Mouse (Mus musculus): ENCODE data around the gene Ccdc17. TPM values are rescaled to one million over a fixed set of nuclear protein-coding genes. Genes with fewer than 3 reads are reported as not detected.
A peak's percentile ranks its signal among the peaks of the same experiment; 100 is the strongest.

Ccdc17 gene
- polyA plus RNA-seq, 1 experiment = 6.4 TPM

GRCm38 (mm10) chr4:116627722-116628662 lies 31.5 kb downstream of the Ccdc17 start, which contains the start of gene Nasp:
Gene Nasp, minus strand, starts transcription at chr4:116627941.
- TF ChIP-seq POLR2A (IDR thresholded peaks at IDR 0.05; ENCODE audit: borderline replicate concordance, control insufficient read depth, low read depth, low read length) = no peak
- no peak for TF ChIP-seq CTCF (IDR thresholded peaks at IDR 0.05; ENCODE audit: control insufficient read depth, insufficient read depth, low read length)
- WGBS = 7% methylated on average over 23 of the region's 23 CpGs
- Histone ChIP-seq H3K4me3 (replicated peaks; ENCODE audit: control insufficient read depth, low read depth, low read length) (peak within 1 kb of the TSS; percentile 92), H3K4me1 (ENCODE audit: control insufficient read depth, insufficient read depth, low read length) (peaks cover 1% of the 10 kb centered on the region; the same call in 1 of the 2 replicates), H3K27ac (ENCODE audit: control insufficient read depth, insufficient read depth, low read depth, low read length, poor library complexity) (peak within 1 kb of the TSS; percentile 87)

DNA sequence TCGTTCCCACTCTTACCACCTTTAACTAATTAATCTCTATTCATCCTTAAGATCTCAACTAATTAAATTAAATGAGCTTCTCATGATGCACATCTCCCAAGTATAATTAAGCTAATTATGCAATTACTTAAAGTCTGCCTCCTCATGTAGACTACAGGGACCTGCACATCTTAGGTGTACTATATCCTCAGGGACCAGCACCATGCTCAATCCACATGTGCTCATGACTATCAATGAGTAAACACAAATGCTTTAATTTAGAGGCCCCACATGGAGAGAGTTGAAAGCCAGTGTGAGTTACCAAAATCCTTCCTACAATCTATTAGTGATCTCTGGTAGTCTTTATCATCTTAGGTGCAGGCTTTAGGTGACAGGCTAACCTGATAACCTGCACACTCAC lies 38.7 kb downstream of the Ccdc17 start:
- no peaks in the 10 kb centered on the region for H3K4me1 ChIP-seq (ENCODE audit: control insufficient read depth, insufficient read depth, low read length)
- 84% methylated on average over 1 of the region's 1 CpGs for WGBS
- no peak overlapping the region for H3K27ac ChIP-seq (ENCODE audit: control insufficient read depth, insufficient read depth, low read depth, low read length, poor library complexity)
- no peak overlapping the region for H3K4me3 ChIP-seq (replicated peaks; ENCODE audit: control insufficient read depth, low read depth, low read length)
- TF ChIP-seq CTCF (IDR thresholded peaks at IDR 0.05; ENCODE audit: control insufficient read depth, insufficient read depth, low read length) (no peak), POLR2A (IDR thresholded peaks at IDR 0.05; ENCODE audit: borderline replicate concordance, control insufficient read depth, low read depth, low read length) (no peak)

- no peaks in the 10 kb centered on the region for H3K4me1 ChIP-seq (ENCODE audit: control insufficient read depth, insufficient read depth, low read length)
- TF ChIP-seq POLR2A (IDR thresholded peaks at IDR 0.05; ENCODE audit: borderline replicate concordance, control insufficient read depth, low read depth, low read length) (no peak), CTCF (IDR thresholded peaks at IDR 0.05; ENCODE audit: control insufficient read depth, insufficient read depth, low read length) (no peak)
- H3K27ac ChIP-seq (ENCODE audit: control insufficient read depth, insufficient read depth, low read depth, low read length, poor library complexity) = no peak overlapping the region
- H3K4me3 ChIP-seq (replicated peaks; ENCODE audit: control insufficient read depth, low read depth, low read length) = no peak overlapping the region
- WGBS = 91% methylated on average over 6 of the region's 6 CpGs
Measured at GRCm38 (mm10) chr4:116638821-116639220, 42.4 kb downstream of the Ccdc17 start.

GRCm38 (mm10) chr4:116642071-116642470 lies 45.6 kb downstream of the Ccdc17 start:
- 92% methylated on average over 1 of the region's 1 CpGs for WGBS
- H3K4me3 ChIP-seq (replicated peaks; ENCODE audit: control insufficient read depth, low read depth, low read length) = no peak overlapping the region
- no peaks in the 10 kb centered on the region; the same call in 1 of the 2 replicates for H3K4me1 ChIP-seq (ENCODE audit: control insufficient read depth, insufficient read depth, low read length)
- TF ChIP-seq POLR2A (IDR thresholded peaks at IDR 0.05; ENCODE audit: borderline replicate concordance, control insufficient read depth, low read depth, low read length) (no peak), CTCF (IDR thresholded peaks at IDR 0.05; ENCODE audit: control insufficient read depth, insufficient read depth, low read length) (no peak)
- H3K27ac ChIP-seq (ENCODE audit: control insufficient read depth, insufficient read depth, low read depth, low read length, poor library complexity) = no peak overlapping the region

DNA sequence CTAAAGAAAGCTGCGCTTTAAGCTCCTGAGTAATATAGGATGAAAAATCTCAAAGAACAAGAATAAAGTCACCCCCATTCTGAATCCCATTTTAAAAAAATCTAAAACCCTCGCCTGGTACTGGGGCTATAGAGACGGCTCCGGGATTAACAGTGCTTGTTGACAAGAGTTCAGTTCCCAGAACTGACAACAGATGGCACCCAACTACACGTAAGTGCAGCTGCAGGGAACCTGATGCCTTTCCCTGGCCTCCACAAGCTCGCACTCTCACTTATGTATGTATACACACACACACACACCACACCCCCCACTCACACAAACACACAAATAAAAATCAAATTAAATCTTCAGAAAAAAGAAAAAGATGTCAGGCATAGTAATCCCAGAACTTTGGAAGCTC lies 47.9 kb downstream of the Ccdc17 start:
- Histone ChIP-seq H3K27ac (ENCODE audit: control insufficient read depth, insufficient read depth, low read depth, low read length, poor library complexity) (no peak overlapping the region), H3K4me1 (ENCODE audit: control insufficient read depth, insufficient read depth, low read length) (no peaks in the 10 kb centered on the region; the same call in 1 of the 2 replicates), H3K4me3 (replicated peaks; ENCODE audit: control insufficient read depth, low read depth, low read length) (no peak overlapping the region)
- peak; percentile 55 for TF ChIP-seq CTCF (IDR thresholded peaks at IDR 0.05; ENCODE audit: control insufficient read depth, insufficient read depth, low read length)
- no peak for TF ChIP-seq POLR2A (IDR thresholded peaks at IDR 0.05; ENCODE audit: borderline replicate concordance, control insufficient read depth, low read depth, low read length)
- 43% methylated on average over 6 of the region's 6 CpGs for WGBS

DNA sequence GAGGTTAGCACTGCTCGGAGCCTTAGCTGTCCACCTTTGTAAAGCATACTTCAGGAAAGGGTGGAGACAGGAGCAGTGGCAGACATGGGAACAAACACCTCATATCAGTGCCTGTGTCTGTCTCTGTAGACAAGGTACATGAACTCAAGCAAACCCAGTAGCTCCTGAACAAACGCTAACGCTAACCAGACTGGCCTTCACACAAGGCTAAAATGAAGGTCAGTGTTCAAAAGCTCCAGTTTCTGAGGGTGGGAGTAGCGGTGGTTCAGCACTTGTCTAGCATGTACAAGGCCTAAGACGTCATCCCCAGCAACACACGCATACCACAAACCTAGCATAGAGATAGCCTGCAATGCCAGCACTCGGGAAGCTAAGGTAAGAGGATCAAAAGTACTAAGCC lies 49.2 kb downstream of the Ccdc17 start:
- Histone ChIP-seq H3K27ac (ENCODE audit: control insufficient read depth, insufficient read depth, low read depth, low read length, poor library complexity) (no peak overlapping the region), H3K4me1 (ENCODE audit: control insufficient read depth, insufficient read depth, low read length) (no peaks in the 10 kb centered on the region; the same call in 1 of the 2 replicates), H3K4me3 (replicated peaks; ENCODE audit: control insufficient read depth, low read depth, low read length) (no peak overlapping the region)
- WGBS = 85% methylated on average over 7 of the region's 7 CpGs
- no peak for TF ChIP-seq POLR2A (IDR thresholded peaks at IDR 0.05; ENCODE audit: borderline replicate concordance, control insufficient read depth, low read depth, low read length)
- no peak for TF ChIP-seq CTCF (IDR thresholded peaks at IDR 0.05; ENCODE audit: control insufficient read depth, insufficient read depth, low read length)

- H3K4me3 ChIP-seq (replicated peaks; ENCODE audit: control insufficient read depth, low read depth, low read length) = no peak overlapping the region
- no peak for TF ChIP-seq POLR2A (IDR thresholded peaks at IDR 0.05; ENCODE audit: borderline replicate concordance, control insufficient read depth, low read depth, low read length)
- no peak for TF ChIP-seq CTCF (IDR thresholded peaks at IDR 0.05; ENCODE audit: control insufficient read depth, insufficient read depth, low read length)
- H3K27ac ChIP-seq (ENCODE audit: control insufficient read depth, insufficient read depth, low read depth, low read length, poor library complexity) = no peak overlapping the region
- 91% methylated on average over 2 of the region's 2 CpGs for WGBS
- H3K4me1 ChIP-seq (ENCODE audit: control insufficient read depth, insufficient read depth, low read length) = no peaks in the 10 kb centered on the region; the same call in 1 of the 2 replicates
Measured at GRCm38 (mm10) chr4:116649411-116649810, 53.0 kb downstream of the Ccdc17 start.

Other genes starting within 250 kb of the Ccdc17 start
- gene Mast2, start 132.5 kb upstream of the Ccdc17 start, polyA plus RNA-seq (2011; ENCODE audit: insufficient read depth, insufficient read length, low replicate concordance, missing spikeins) = 21.5 and 30.8 TPM in 2 replicates
- 4.1 and 4.3 TPM in 2 replicates for gene Ipp, start 89.1 kb upstream of the Ccdc17 start, polyA plus RNA-seq (2011; ENCODE audit: insufficient read depth, insufficient read length, low replicate concordance, missing spikeins)
- 49.3 and 137 TPM in 2 replicates for gene Tmem69, start 40.7 kb upstream of the Ccdc17 start, polyA plus RNA-seq (2011; ENCODE audit: insufficient read depth, insufficient read length, low replicate concordance, missing spikeins)
- 19.7 and 33.0 TPM in 2 replicates for gene Gpbp1l1, start 39.0 kb upstream of the Ccdc17 start, polyA plus RNA-seq (2011; ENCODE audit: insufficient read depth, insufficient read length, low replicate concordance, missing spikeins)
- 112 and 154 TPM in 2 replicates for gene Nasp, start 31.3 kb downstream of the Ccdc17 start, polyA plus RNA-seq (2011; ENCODE audit: insufficient read depth, insufficient read length, low replicate concordance, missing spikeins)
- 239 and 421 TPM in 2 replicates for gene Akr1a1, start 55.0 kb downstream of the Ccdc17 start, polyA plus RNA-seq (2011; ENCODE audit: insufficient read depth, insufficient read length, low replicate concordance, missing spikeins)
- gene Prdx1, start 88.9 kb downstream of the Ccdc17 start, polyA plus RNA-seq (2011; ENCODE audit: insufficient read depth, insufficient read length, low replicate concordance, missing spikeins) = 134 and 410 TPM in 2 replicates
- 3.4 and 8.6 TPM in 2 replicates for gene Mmachc, start 111.8 kb downstream of the Ccdc17 start, polyA plus RNA-seq (2011; ENCODE audit: insufficient read depth, insufficient read length, low replicate concordance, missing spikeins)
- gene Ccdc163, start 111.9 kb downstream of the Ccdc17 start, polyA plus RNA-seq (2011; ENCODE audit: insufficient read depth, insufficient read length, low replicate concordance, missing spikeins) = 18.9 and 60.7 TPM in 2 replicates
- 4.0 and 11.1 TPM in 2 replicates for gene Tesk2, start 124.3 kb downstream of the Ccdc17 start, polyA plus RNA-seq (2011; ENCODE audit: insufficient read depth, insufficient read length, low replicate concordance, missing spikeins)
- gene Toe1, start 211.0 kb downstream of the Ccdc17 start, polyA plus RNA-seq (2011; ENCODE audit: insufficient read depth, insufficient read length, low replicate concordance, missing spikeins) = 8.8 and 11.9 TPM in 2 replicates
- gene Mutyh, start 211.1 kb downstream of the Ccdc17 start, polyA plus RNA-seq (2011; ENCODE audit: insufficient read depth, insufficient read length, low replicate concordance, missing spikeins) = 3.2 and 25.9 TPM in 2 replicates
- not detected in 2 replicates for gene Hpdl, start 225.1 kb downstream of the Ccdc17 start, polyA plus RNA-seq (2011; ENCODE audit: insufficient read depth, insufficient read length, low replicate concordance, missing spikeins)

Data from bone marrow, adult 2 months (tissue).